Mouse (Mus musculus): ENCODE results near the gene Phlpp1. TPM values are rescaled to one million over a fixed set of nuclear protein-coding genes. Genes with fewer than 3 reads are reported as not detected.

Phlpp1 gene
- total and polyA plus RNA-seq, 3 experiments: 14.8 to 38.4 (median 20.9) TPM

DNA sequence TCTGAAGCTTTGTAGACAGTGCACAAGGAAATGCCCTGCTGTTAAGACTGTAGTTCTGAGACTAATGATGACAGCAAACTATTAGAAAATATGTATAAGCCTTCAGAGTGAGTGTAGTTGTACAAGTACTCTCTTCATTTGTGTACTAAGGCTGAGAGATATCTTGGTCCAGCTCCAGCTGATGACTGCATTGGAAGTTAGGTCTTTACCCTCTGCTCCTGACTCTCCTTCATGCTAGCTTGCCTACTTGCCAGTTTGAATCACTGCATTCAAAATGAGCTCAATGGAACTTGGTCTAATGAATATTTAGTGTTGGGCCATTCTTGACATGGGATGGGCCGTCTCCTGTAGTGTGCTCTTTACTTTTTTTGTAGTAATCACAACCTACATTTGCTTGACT, 71.8 kb downstream of the Phlpp1 start:
- H3K4me2 ChIP-seq (ENCODE audit: insufficient read depth, low read depth, poor library complexity, severe bottlenecking): no peak overlapping the region
- TF ChIP-seq ELF1 (IDR thresholded peaks at IDR 0.05; ENCODE audit: low read depth, low read length): no peak
- no peak for TF ChIP-seq MEF2A (IDR thresholded peaks at IDR 0.05; ENCODE audit: borderline replicate concordance, low read depth, low read length)
- no peak for TF ChIP-seq CHD2 (IDR thresholded peaks at IDR 0.05; ENCODE audit: low read length)
- no peak for TF ChIP-seq SIN3A (IDR thresholded peaks at IDR 0.05; ENCODE audit: low read length)
- TF ChIP-seq SMC3 (IDR thresholded peaks at IDR 0.05; ENCODE audit: low read depth, low read length): no peak
- TF ChIP-seq MAZ (IDR thresholded peaks at IDR 0.05; ENCODE audit: low read depth, low read length): no peak
- TF ChIP-seq MAX (IDR thresholded peaks at IDR 0.05; ENCODE audit: low read length): no peak
- no peak for TF ChIP-seq USF1 (IDR thresholded peaks at IDR 0.05; ENCODE audit: low read depth, low read length)
- TF ChIP-seq USF2 (conservative IDR thresholded peaks at IDR 0.05; ENCODE audit: low read depth, low read length): no peak
- TF ChIP-seq POLR2A (IDR thresholded peaks at IDR 0.05; ENCODE audit: low read depth, low read length): no peak
- no peak for TF ChIP-seq KAT2A (IDR thresholded peaks at IDR 0.05; ENCODE audit: insufficient replicate concordance, low read length)
- TF ChIP-seq POLR2AphosphoS2 (IDR thresholded peaks at IDR 0.05; ENCODE audit: low read depth, low read length): no peak
- TF ChIP-seq ETS1 (conservative IDR thresholded peaks at IDR 0.05; ENCODE audit: low read depth, low read length): no peak
- TF ChIP-seq UBTF (IDR thresholded peaks at IDR 0.05; ENCODE audit: low read depth, low read length): no peak
- TF ChIP-seq GABPA (IDR thresholded peaks at IDR 0.05; ENCODE audit: insufficient replicate concordance, low read depth, low read length): no peak
- no peak for TF ChIP-seq E2F4 (IDR thresholded peaks at IDR 0.05; ENCODE audit: insufficient replicate concordance, low read depth, low read length)
- TF ChIP-seq ZMIZ1 (IDR thresholded peaks at IDR 0.05; ENCODE audit: low read depth, low read length): no peak
- in situ Hi-C loops (cut with MboI; ENCODE audit: low pct_ligation_motif_present, low pct_unique_long_range_greater_than_20kb, low sequenced_read_pairs): no loop called here
- peaks cover 0 to 34% of the 10 kb centered on the region in 2 experiments; a peak in 2 of 4 replicates for H3K4me1 ChIP-seq (ENCODE audit: control insufficient read depth in 1 of 2, insufficient read depth in 2 of 2)
- H3K36me3 ChIP-seq (replicated peaks in 1 of 2; ENCODE audit: control insufficient read depth in 1 of 2, insufficient read depth in 1 of 2, low read length in 1 of 2): peaks cover 4 to 30% of the 10 kb centered on the region in 2 experiments
- no peaks in the 10 kb centered on the region for H3K27me3 ChIP-seq (replicated peaks)
- H3K9me3 ChIP-seq (replicated peaks; ENCODE audit: low read length): peaks cover 9% of the 10 kb centered on the region
- peaks cover 3% of the 10 kb centered on the region; the same call in 1 of the 2 replicates for H3K79me2 ChIP-seq (replicated peaks; ENCODE audit: control insufficient read depth, extremely low read depth, insufficient read depth, poor library complexity, severe bottlenecking)
- dilution Hi-C loops (cut with MboI; ENCODE audit: extremely low pct_ligation_motif_present, extremely low pct_unique_long_range_greater_than_20kb, low sequenced_read_pairs): no loop called here
- H3K27ac ChIP-seq (ENCODE audit: insufficient read depth, low read depth): no peak overlapping the region
- no peak for DNase-seq (ENCODE audit: extremely low read depth)
- no peak overlapping the region for H3K9ac ChIP-seq (ENCODE audit: insufficient read depth, low read depth)
- H3K4me3 ChIP-seq (replicated peaks in 1 of 3; ENCODE audit: low read depth in 2 of 3, low read length in 2 of 3, poor library complexity in 1 of 3): no peak overlapping the region

DNA sequence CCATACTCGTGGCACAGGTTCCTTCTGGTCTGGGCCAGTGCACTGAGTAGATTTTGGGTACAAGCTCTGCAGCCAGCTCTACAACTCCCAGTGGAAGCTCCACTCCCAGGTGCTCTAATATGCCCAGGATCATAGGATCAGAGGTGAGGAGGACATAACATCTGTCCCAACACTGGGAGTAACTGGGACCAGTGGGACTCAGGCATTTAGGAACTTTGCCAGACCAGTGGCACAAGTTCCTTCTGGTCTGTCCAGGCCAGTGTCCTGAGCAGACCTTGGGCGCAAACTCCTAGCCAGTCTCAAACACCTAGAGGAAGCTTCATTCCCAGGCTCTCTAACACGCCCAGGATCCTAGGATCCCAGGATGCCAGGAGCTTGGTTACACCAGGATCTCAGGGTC, 72.7 kb downstream of the Phlpp1 start:
- H3K9ac ChIP-seq (ENCODE audit: insufficient read depth, low read depth): no peak overlapping the region
- no peak overlapping the region for H3K4me3 ChIP-seq (replicated peaks in 1 of 3; ENCODE audit: low read depth in 2 of 3, low read length in 2 of 3, poor library complexity in 1 of 3)
- H3K9me3 ChIP-seq (replicated peaks; ENCODE audit: low read length): peaks cover 9% of the 10 kb centered on the region
- dilution Hi-C loops (cut with MboI; ENCODE audit: extremely low pct_ligation_motif_present, extremely low pct_unique_long_range_greater_than_20kb, low sequenced_read_pairs) (no loop called here), in situ Hi-C loops (cut with MboI; ENCODE audit: low pct_ligation_motif_present, low pct_unique_long_range_greater_than_20kb, low sequenced_read_pairs) (no loop called here)
- no peak overlapping the region for H3K27ac ChIP-seq (ENCODE audit: insufficient read depth, low read depth)
- H3K4me1 ChIP-seq (ENCODE audit: control insufficient read depth in 1 of 2, insufficient read depth in 2 of 2): peaks cover 0 to 27% of the 10 kb centered on the region in 2 experiments; a peak in 2 of 4 replicates
- no peak for DNase-seq (ENCODE audit: extremely low read depth)
- H3K79me2 ChIP-seq (replicated peaks; ENCODE audit: control insufficient read depth, extremely low read depth, insufficient read depth, poor library complexity, severe bottlenecking): no peaks in the 10 kb centered on the region; the same call in 1 of the 2 replicates
- no peak overlapping the region for H3K4me2 ChIP-seq (ENCODE audit: insufficient read depth, low read depth, poor library complexity, severe bottlenecking)
- no peak for TF ChIP-seq MAFK (IDR thresholded peaks at IDR 0.05; ENCODE audit: insufficient replicate concordance, low read length)
- no peak for TF ChIP-seq USF1 (IDR thresholded peaks at IDR 0.05; ENCODE audit: low read depth, low read length)
- no peak for TF ChIP-seq ELF1 (IDR thresholded peaks at IDR 0.05; ENCODE audit: low read depth, low read length)
- TF ChIP-seq E2F4 (IDR thresholded peaks at IDR 0.05; ENCODE audit: insufficient replicate concordance, low read depth, low read length): no peak
- TF ChIP-seq SIN3A (IDR thresholded peaks at IDR 0.05; ENCODE audit: low read length): no peak
- TF ChIP-seq ZNF384 (IDR thresholded peaks at IDR 0.05; ENCODE audit: low read depth, low read length): no peak
- TF ChIP-seq USF2 (conservative IDR thresholded peaks at IDR 0.05; ENCODE audit: low read depth, low read length): no peak
- TF ChIP-seq IRF4 (IDR thresholded peaks at IDR 0.05; ENCODE audit: low read depth, low read length): no peak
- TF ChIP-seq BHLHE40 (IDR thresholded peaks at IDR 0.05; ENCODE audit: low read depth, low read length): no peak
- TF ChIP-seq ZKSCAN1 (IDR thresholded peaks at IDR 0.05; ENCODE audit: borderline replicate concordance, low read depth, low read length): no peak
- TF ChIP-seq HCFC1 (IDR thresholded peaks at IDR 0.05; ENCODE audit: low read depth, low read length): no peak
- no peak for TF ChIP-seq MXI1 (IDR thresholded peaks at IDR 0.05; ENCODE audit: low read depth, low read length)
- TF ChIP-seq CHD1 (IDR thresholded peaks at IDR 0.05; ENCODE audit: low read depth, low read length): no peak
- peaks cover 4 to 30% of the 10 kb centered on the region in 2 experiments for H3K36me3 ChIP-seq (replicated peaks in 1 of 2; ENCODE audit: control insufficient read depth in 1 of 2, insufficient read depth in 1 of 2, low read length in 1 of 2)
- H3K27me3 ChIP-seq (replicated peaks): no peaks in the 10 kb centered on the region

All from CH12.LX (cell line).